Comparison of ENCODE assay signal across 8 mouse cellular contexts in genomic region chr8:92673555-92674243, GRCm38 (mm10). TPM values are rescaled to one million over a fixed set of nuclear protein-coding genes. Genes with fewer than 3 reads are reported as not detected.
DNase-seq lines count a peak whose midpoint lies in the region; ATAC-seq and TF ChIP-seq lines count a peak whose summit lies in the region.

No protein-coding gene starts in this region.

- no peak overlapping the region for H3K27ac ChIP-seq in hindbrain, embryonic 12.5 days
- no peak overlapping the region for H3K27ac ChIP-seq in left cerebral cortex, adult 2 months
- H3K27ac ChIP-seq in midbrain, embryonic 10.5 days (replicated peaks) = peak overlapping the region; percentile 79
- no peak overlapping the region for H3K27ac ChIP-seq in stomach, embryonic 16.5 days (ENCODE audit: low read length)

- no peaks in the 10 kb centered on the region for H3K9me3 ChIP-seq in hindbrain, embryonic 12.5 days (replicated peaks)
- no peaks in the 10 kb centered on the region for H3K9me3 ChIP-seq in midbrain, embryonic 10.5 days (replicated peaks)
- H3K9me3 ChIP-seq in stomach, embryonic 16.5 days (replicated peaks; ENCODE audit: control insufficient read depth, low read length) = no peaks in the 10 kb centered on the region

- peak; percentile 36 for TF ChIP-seq CTCF in left cerebral cortex, adult 2 months (IDR thresholded peaks at IDR 0.05)

- intact Hi-C loops in left cerebral cortex, adult 2 months (cut with DNase I) = loop anchor here (5.0 kb wide), 2 partner anchors 306 to 866 kb away; no protein-coding TSS in a partner anchor

- H3K4me2 ChIP-seq in hindbrain, embryonic 12.5 days (replicated peaks) = peak overlapping the region; percentile 92
- H3K4me2 ChIP-seq in stomach, embryonic 16.5 days (ENCODE audit: low read depth, low read length) = peak overlapping the region; percentile 60

- WGBS in hindbrain, embryonic 12.5 days = 2% methylated on average over 28 of the region's 30 CpGs
- 1% methylated on average over 28 of the region's 30 CpGs for WGBS in midbrain, embryonic 10.5 days
- 1% methylated on average over 27 of the region's 30 CpGs for WGBS in stomach, embryonic 16.5 days

- peak; percentile 57 for DNase-seq in R1 (ENCODE audit: low read depth, low spot score)
- peak; percentile 6 for DNase-seq in cerebellum, adult 8-10 months
- peak; percentile 50 for DNase-seq in forelimb bud, embryonic 11.5 days (ENCODE audit: low read depth, low spot score)
- peak; percentile 16 to 18 for DNase-seq in left cerebral cortex, adult 2 months (ENCODE audit: extremely low spot score in 1 of 2, low spot score in 2 of 2)
- peak; percentile 78 for DNase-seq in midbrain, embryonic 10.5 days (ENCODE audit: low spot score)

- peak overlapping the region; percentile 46 for H3K4me3 ChIP-seq in hindbrain, embryonic 12.5 days
- no peak overlapping the region for H3K4me3 ChIP-seq in left cerebral cortex, adult 2 months
- peak overlapping the region; percentile 68 for H3K4me3 ChIP-seq in midbrain, embryonic 10.5 days
- H3K4me3 ChIP-seq in stomach, embryonic 16.5 days (replicated peaks; ENCODE audit: low read length) = peak overlapping the region; percentile 37

- peaks cover 78% of the 10 kb centered on the region for H3K27me3 ChIP-seq in hindbrain, embryonic 12.5 days
- peaks cover 100% of the 10 kb centered on the region for H3K27me3 ChIP-seq in midbrain, embryonic 10.5 days (ENCODE audit: low read depth, poor library complexity, severe bottlenecking)
- H3K27me3 ChIP-seq in stomach, embryonic 16.5 days (ENCODE audit: control insufficient read depth, insufficient read depth, low read length) = peaks cover 83% of the 10 kb centered on the region

- peak overlapping the region; percentile 49 for H3K9ac ChIP-seq in hindbrain, embryonic 12.5 days
- peak overlapping the region; percentile 48; the same call in 1 of the 2 replicates for H3K9ac ChIP-seq in stomach, embryonic 16.5 days (ENCODE audit: low read length)

- H3K4me1 ChIP-seq in hindbrain, embryonic 12.5 days = peaks cover 42% of the 10 kb centered on the region
- H3K4me1 ChIP-seq in midbrain, embryonic 10.5 days = peaks cover 83% of the 10 kb centered on the region
- H3K4me1 ChIP-seq in stomach, embryonic 16.5 days (ENCODE audit: control insufficient read depth, insufficient read depth, low read length) = peaks cover 14% of the 10 kb centered on the region

- H3K36me3 ChIP-seq in hindbrain, embryonic 12.5 days = no peaks in the 10 kb centered on the region
- peaks cover 7% of the 10 kb centered on the region; the same call in 1 of the 2 replicates for H3K36me3 ChIP-seq in midbrain, embryonic 10.5 days
- H3K36me3 ChIP-seq in stomach, embryonic 16.5 days (ENCODE audit: control insufficient read depth, insufficient read depth, low read length) = no peaks in the 10 kb centered on the region

- ATAC-seq in hindbrain, embryonic 12.5 days (ENCODE audit: low FRiP score) = peak; percentile 71
- ATAC-seq in stomach, embryonic 16.5 days (ENCODE audit: insufficient read depth, low FRiP score) = peak; percentile 58; the same call in 1 of the 2 replicates
- ATAC-seq in monocyte, adult 5-6 weeks (replicated peaks; ENCODE audit: insufficient number of reproducible peaks, low FRiP score, low TSS enrichment, poor library complexity, severe bottlenecking) = no peak

RNA-seq across cellular contexts. Expression of gene Irx6, which starts 0.4 kb away (rescaled TPM):
- polyA plus RNA-seq in hindbrain, embryonic 12.5 days (2016; fragmentation: Nextera tagmentation; extraction: Ambion mirVana) = 2.0 and 3.2 TPM in 2 replicates
- total RNA-seq in left cerebral cortex, adult 2 months (2021) = under 1 TPM; 0.11 to 0.14 TPM
- polyA plus RNA-seq in midbrain, embryonic 10.5 days (2016; fragmentation: Nextera tagmentation; extraction: Ambion mirVana) = 2.3 and 3.0 TPM in 2 replicates
- polyA plus RNA-seq in stomach, embryonic 16.5 days (2015; fragmentation: Nextera tagmentation; extraction: Ambion mirVana) = 0.04 TPM in 1 of 2 replicates, not detected in the other
- total RNA-seq in monocyte, adult 5-6 weeks (2017) = not detected in 3 replicates

Comparison
In these comparisons a context has a peak if more than half of its experiments do, and no peak if none do; other contexts are left out.
1. DNase-seq: peak in every context shown above with its lines; median percentile 78 in midbrain, embryonic 10.5 days; 57 in R1; 50 in forelimb bud, embryonic 11.5 days; 17 in left cerebral cortex, adult 2 months; 6 in cerebellum, adult 8-10 months.